Mouse (Mus musculus): Measurements from ENCODE around the gene Babam2. TPM values are rescaled to one million over a fixed set of nuclear protein-coding genes. Genes with fewer than 3 reads are reported as not detected.

Gene Babam2
- polyA plus RNA-seq, 1 experiment from 2014 or later, result 42.9 TPM

GRCm38 (mm10) chr5:31820801-31821200 is 123.3 kb downstream of the Babam2 start:
- no peak overlapping the region for H3K27ac ChIP-seq (ENCODE audit: low read depth, low read length)
- H3K36me3 ChIP-seq (ENCODE audit: control insufficient read depth, insufficient read depth, low read length), result no peaks in the 10 kb centered on the region
- ATAC-seq (replicated peaks; ENCODE audit: insufficient number of reproducible peaks, low FRiP score, low TSS enrichment), result no peak
- H3K9ac ChIP-seq (ENCODE audit: low read depth, low read length), result no peak overlapping the region
- no peak overlapping the region for H3K4me2 ChIP-seq
- WGBS (ENCODE audit: insufficient replicate concordance), result 81% methylated on average over 3 of the region's 3 CpGs
- no peak overlapping the region for H3K4me3 ChIP-seq (ENCODE audit: low read depth, low read length)
- no peaks in the 10 kb centered on the region for H3K9me3 ChIP-seq (replicated peaks; ENCODE audit: control insufficient read depth, low read length)
- no peaks in the 10 kb centered on the region for H3K27me3 ChIP-seq (ENCODE audit: control insufficient read depth, insufficient read depth, low read length)
- no peaks in the 10 kb centered on the region for H3K4me1 ChIP-seq (ENCODE audit: control insufficient read depth, insufficient read depth, low read length)

- no peaks in the 10 kb centered on the region for H3K9me3 ChIP-seq (replicated peaks; ENCODE audit: control insufficient read depth, low read length)
- no peaks in the 10 kb centered on the region for H3K27me3 ChIP-seq (ENCODE audit: control insufficient read depth, insufficient read depth, low read length)
- ATAC-seq (replicated peaks; ENCODE audit: insufficient number of reproducible peaks, low FRiP score, low TSS enrichment), result no peak
- H3K27ac ChIP-seq (ENCODE audit: low read depth, low read length), result no peak overlapping the region
- no peaks in the 10 kb centered on the region for H3K36me3 ChIP-seq (ENCODE audit: control insufficient read depth, insufficient read depth, low read length)
- H3K4me1 ChIP-seq (ENCODE audit: control insufficient read depth, insufficient read depth, low read length), result no peaks in the 10 kb centered on the region
- no peak overlapping the region for H3K9ac ChIP-seq (ENCODE audit: low read depth, low read length)
- no peak overlapping the region for H3K4me3 ChIP-seq (ENCODE audit: low read depth, low read length)
- WGBS (ENCODE audit: insufficient replicate concordance), result 80% methylated on average over 1 of the region's 1 CpGs
- H3K4me2 ChIP-seq, result no peak overlapping the region
These were observed 123.7 kb downstream of the Babam2 start for GRCm38 (mm10) chr5:31821204-31821603.

GRCm38 (mm10) chr5:31823673-31824072 is 126.2 kb downstream of the Babam2 start:
- Histone ChIP-seq H3K4me3 (ENCODE audit: low read depth, low read length) (no peak overlapping the region), H3K4me1 (ENCODE audit: control insufficient read depth, insufficient read depth, low read length) (no peaks in the 10 kb centered on the region), H3K9me3 (replicated peaks; ENCODE audit: control insufficient read depth, low read length) (no peaks in the 10 kb centered on the region), H3K36me3 (ENCODE audit: control insufficient read depth, insufficient read depth, low read length) (no peaks in the 10 kb centered on the region), H3K27me3 (ENCODE audit: control insufficient read depth, insufficient read depth, low read length) (no peaks in the 10 kb centered on the region), H3K4me2 (no peak overlapping the region), H3K9ac (ENCODE audit: low read depth, low read length) (no peak overlapping the region), H3K27ac (ENCODE audit: low read depth, low read length) (no peak overlapping the region)
- 72% methylated on average over 3 of the region's 3 CpGs for WGBS (ENCODE audit: insufficient replicate concordance)
- ATAC-seq (replicated peaks; ENCODE audit: insufficient number of reproducible peaks, low FRiP score, low TSS enrichment), result no peak

- no peak overlapping the region for H3K27ac ChIP-seq (ENCODE audit: low read depth, low read length)
- ATAC-seq (replicated peaks; ENCODE audit: insufficient number of reproducible peaks, low FRiP score, low TSS enrichment), result no peak
- H3K4me2 ChIP-seq, result no peak overlapping the region
- H3K4me3 ChIP-seq (ENCODE audit: low read depth, low read length), result no peak overlapping the region
- H3K27me3 ChIP-seq (ENCODE audit: control insufficient read depth, insufficient read depth, low read length), result no peaks in the 10 kb centered on the region
- no peaks in the 10 kb centered on the region for H3K9me3 ChIP-seq (replicated peaks; ENCODE audit: control insufficient read depth, low read length)
- no peak overlapping the region for H3K9ac ChIP-seq (ENCODE audit: low read depth, low read length)
- no peaks in the 10 kb centered on the region for H3K36me3 ChIP-seq (ENCODE audit: control insufficient read depth, insufficient read depth, low read length)
- WGBS (ENCODE audit: insufficient replicate concordance), result 62% methylated on average over 2 of the region's 2 CpGs
- H3K4me1 ChIP-seq (ENCODE audit: control insufficient read depth, insufficient read depth, low read length), result no peaks in the 10 kb centered on the region
These were observed 126.6 kb downstream of the Babam2 start for GRCm38 (mm10) chr5:31824126-31824525.

- Histone ChIP-seq H3K4me3 (ENCODE audit: low read depth, low read length) (no peak overlapping the region), H3K36me3 (ENCODE audit: control insufficient read depth, insufficient read depth, low read length) (no peaks in the 10 kb centered on the region), H3K9ac (ENCODE audit: low read depth, low read length) (no peak overlapping the region), H3K9me3 (replicated peaks; ENCODE audit: control insufficient read depth, low read length) (no peaks in the 10 kb centered on the region), H3K27ac (ENCODE audit: low read depth, low read length) (no peak overlapping the region), H3K4me1 (ENCODE audit: control insufficient read depth, insufficient read depth, low read length) (no peaks in the 10 kb centered on the region), H3K27me3 (ENCODE audit: control insufficient read depth, insufficient read depth, low read length) (no peaks in the 10 kb centered on the region), H3K4me2 (no peak overlapping the region)
- WGBS (ENCODE audit: insufficient replicate concordance), result 81% methylated on average over 5 of the region's 5 CpGs
- ATAC-seq (replicated peaks; ENCODE audit: insufficient number of reproducible peaks, low FRiP score, low TSS enrichment), result no peak
These were observed 129.8 kb downstream of the Babam2 start for GRCm38 (mm10) chr5:31827304-31827703.

GRCm38 (mm10) chr5:31827896-31828295 is 130.4 kb downstream of the Babam2 start:
- WGBS (ENCODE audit: insufficient replicate concordance), result 88% methylated on average over 5 of the region's 5 CpGs
- H3K4me3 ChIP-seq (ENCODE audit: low read depth, low read length), result no peak overlapping the region
- no peak overlapping the region for H3K27ac ChIP-seq (ENCODE audit: low read depth, low read length)
- no peaks in the 10 kb centered on the region for H3K9me3 ChIP-seq (replicated peaks; ENCODE audit: control insufficient read depth, low read length)
- H3K4me1 ChIP-seq (ENCODE audit: control insufficient read depth, insufficient read depth, low read length), result no peaks in the 10 kb centered on the region
- H3K36me3 ChIP-seq (ENCODE audit: control insufficient read depth, insufficient read depth, low read length), result no peaks in the 10 kb centered on the region
- H3K4me2 ChIP-seq, result no peak overlapping the region
- no peak overlapping the region for H3K9ac ChIP-seq (ENCODE audit: low read depth, low read length)
- H3K27me3 ChIP-seq (ENCODE audit: control insufficient read depth, insufficient read depth, low read length), result no peaks in the 10 kb centered on the region
- ATAC-seq (replicated peaks; ENCODE audit: insufficient number of reproducible peaks, low FRiP score, low TSS enrichment), result no peak

- 78% methylated on average over 10 of the region's 10 CpGs for WGBS (ENCODE audit: insufficient replicate concordance)
- H3K36me3 ChIP-seq (ENCODE audit: control insufficient read depth, insufficient read depth, low read length), result no peaks in the 10 kb centered on the region
- H3K9ac ChIP-seq (ENCODE audit: low read depth, low read length), result no peak overlapping the region
- no peak overlapping the region for H3K4me2 ChIP-seq
- H3K27me3 ChIP-seq (ENCODE audit: control insufficient read depth, insufficient read depth, low read length), result no peaks in the 10 kb centered on the region
- no peaks in the 10 kb centered on the region for H3K9me3 ChIP-seq (replicated peaks; ENCODE audit: control insufficient read depth, low read length)
- no peaks in the 10 kb centered on the region for H3K4me1 ChIP-seq (ENCODE audit: control insufficient read depth, insufficient read depth, low read length)
- no peak overlapping the region for H3K27ac ChIP-seq (ENCODE audit: low read depth, low read length)
- ATAC-seq (replicated peaks; ENCODE audit: insufficient number of reproducible peaks, low FRiP score, low TSS enrichment), result no peak
- no peak overlapping the region for H3K4me3 ChIP-seq (ENCODE audit: low read depth, low read length)
These were observed 131.3 kb downstream of the Babam2 start for GRCm38 (mm10) chr5:31828747-31829146.

GRCm38 (mm10) chr5:31829588-31829987 is 132.1 kb downstream of the Babam2 start:
- Histone ChIP-seq H3K9me3 (replicated peaks; ENCODE audit: control insufficient read depth, low read length) (no peaks in the 10 kb centered on the region), H3K27me3 (ENCODE audit: control insufficient read depth, insufficient read depth, low read length) (no peaks in the 10 kb centered on the region), H3K4me1 (ENCODE audit: control insufficient read depth, insufficient read depth, low read length) (no peaks in the 10 kb centered on the region), H3K4me2 (no peak overlapping the region), H3K27ac (ENCODE audit: low read depth, low read length) (no peak overlapping the region), H3K4me3 (ENCODE audit: low read depth, low read length) (no peak overlapping the region), H3K9ac (ENCODE audit: low read depth, low read length) (no peak overlapping the region), H3K36me3 (ENCODE audit: control insufficient read depth, insufficient read depth, low read length) (no peaks in the 10 kb centered on the region)
- 67% methylated on average over 1 of the region's 1 CpGs for WGBS (ENCODE audit: insufficient replicate concordance)
- no peak for ATAC-seq (replicated peaks; ENCODE audit: insufficient number of reproducible peaks, low FRiP score, low TSS enrichment)

GRCm38 (mm10) chr5:31831587-31831986 is 134.1 kb downstream of the Babam2 start:
- Histone ChIP-seq H3K36me3 (ENCODE audit: control insufficient read depth, insufficient read depth, low read length) (no peaks in the 10 kb centered on the region), H3K27ac (ENCODE audit: low read depth, low read length) (no peak overlapping the region), H3K9ac (ENCODE audit: low read depth, low read length) (no peak overlapping the region), H3K4me1 (ENCODE audit: control insufficient read depth, insufficient read depth, low read length) (no peaks in the 10 kb centered on the region), H3K4me2 (no peak overlapping the region), H3K27me3 (ENCODE audit: control insufficient read depth, insufficient read depth, low read length) (no peaks in the 10 kb centered on the region), H3K9me3 (replicated peaks; ENCODE audit: control insufficient read depth, low read length) (no peaks in the 10 kb centered on the region), H3K4me3 (ENCODE audit: low read depth, low read length) (no peak overlapping the region)
- no peak for ATAC-seq (replicated peaks; ENCODE audit: insufficient number of reproducible peaks, low FRiP score, low TSS enrichment)
- 71% methylated on average over 1 of the region's 1 CpGs for WGBS (ENCODE audit: insufficient replicate concordance)
